Mouse (Mus musculus): Measurements from ENCODE around the gene Ogfod2. TPM values are rescaled to one million over a fixed set of nuclear protein-coding genes. Genes with fewer than 3 reads are reported as not detected.
A peak's percentile ranks its signal among the peaks of the same experiment; 100 is the strongest.

The Ogfod2 gene
- polyA plus RNA-seq, 1 experiment from 2014 or later, result 27.7 TPM

DNA sequence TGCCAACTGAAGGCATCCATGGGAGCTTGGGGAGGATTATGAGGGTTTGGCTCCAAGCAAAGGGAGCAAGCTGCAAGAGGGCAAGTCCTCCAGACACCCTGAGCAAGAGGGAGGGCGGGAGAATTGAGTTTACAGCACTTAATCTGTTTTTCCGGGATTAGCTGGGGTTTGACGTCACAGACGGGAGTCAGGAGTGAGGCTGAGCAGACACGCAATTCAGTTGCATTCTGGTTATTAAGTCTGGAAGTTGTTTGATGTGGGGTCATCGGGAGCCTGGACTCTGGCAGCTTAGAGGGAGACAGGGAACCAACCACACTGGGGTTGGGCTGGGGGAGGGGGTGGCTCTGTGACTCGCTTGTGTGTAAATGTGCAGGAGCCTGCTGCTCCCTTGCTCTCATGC, 47.4 kb downstream of the Ogfod2 start:
- H3K4me2 ChIP-seq (ENCODE audit: low read depth, low read length), result no peak overlapping the region
- H3K36me3 ChIP-seq (ENCODE audit: control insufficient read depth, insufficient read depth, low read length), result no peaks in the 10 kb centered on the region
- H3K9ac ChIP-seq (ENCODE audit: low read length), result peak overlapping the region; percentile 39; the same call in 1 of the 2 replicates
- 26% methylated on average over 7 of the region's 7 CpGs for WGBS
- H3K9me3 ChIP-seq (replicated peaks; ENCODE audit: control insufficient read depth, low read length), result no peaks in the 10 kb centered on the region
- peaks cover 20% of the 10 kb centered on the region for H3K4me1 ChIP-seq (ENCODE audit: control insufficient read depth, insufficient read depth, low read length)
- peak overlapping the region; percentile 42; the same call in 1 of the 2 replicates for H3K27ac ChIP-seq (ENCODE audit: low read length)
- ATAC-seq (ENCODE audit: insufficient read depth, low FRiP score), result peak; percentile 34; the same call in 1 of the 2 replicates
- no peaks in the 10 kb centered on the region for H3K27me3 ChIP-seq (ENCODE audit: control insufficient read depth, insufficient read depth, low read length)
- H3K4me3 ChIP-seq (replicated peaks; ENCODE audit: low read length), result no peak overlapping the region

DNA sequence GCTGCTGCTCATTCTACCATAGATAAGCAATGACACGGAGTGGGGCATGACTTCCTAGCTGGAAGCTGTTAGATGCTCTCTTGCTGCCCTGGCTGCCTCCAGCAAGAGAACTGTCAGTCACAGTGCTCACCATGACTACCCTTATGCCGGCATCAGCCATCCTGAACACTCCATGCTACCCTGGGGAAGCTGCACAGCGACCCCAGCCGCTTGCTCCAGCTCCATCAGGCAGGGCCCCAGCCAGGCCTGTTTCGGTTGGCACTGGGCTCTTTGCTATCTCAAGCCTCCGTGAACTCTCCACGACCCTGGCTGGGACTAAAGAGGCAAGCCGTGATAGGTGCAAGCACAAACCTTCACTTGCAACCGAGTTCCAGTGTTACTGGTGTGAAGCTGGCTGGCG, 49.7 kb downstream of the Ogfod2 start:
- Histone ChIP-seq H3K36me3 (ENCODE audit: control insufficient read depth, insufficient read depth, low read length) (no peaks in the 10 kb centered on the region), H3K4me3 (replicated peaks; ENCODE audit: low read length) (no peak overlapping the region), H3K27ac (ENCODE audit: low read length) (no peak overlapping the region), H3K4me1 (ENCODE audit: control insufficient read depth, insufficient read depth, low read length) (peaks cover 38% of the 10 kb centered on the region), H3K9me3 (replicated peaks; ENCODE audit: control insufficient read depth, low read length) (no peaks in the 10 kb centered on the region), H3K9ac (ENCODE audit: low read length) (no peak overlapping the region), H3K4me2 (ENCODE audit: low read depth, low read length) (no peak overlapping the region), H3K27me3 (ENCODE audit: control insufficient read depth, insufficient read depth, low read length) (no peaks in the 10 kb centered on the region)
- no peak for ATAC-seq (ENCODE audit: insufficient read depth, low FRiP score)
- 29% methylated on average over 10 of the region's 10 CpGs for WGBS

DNA sequence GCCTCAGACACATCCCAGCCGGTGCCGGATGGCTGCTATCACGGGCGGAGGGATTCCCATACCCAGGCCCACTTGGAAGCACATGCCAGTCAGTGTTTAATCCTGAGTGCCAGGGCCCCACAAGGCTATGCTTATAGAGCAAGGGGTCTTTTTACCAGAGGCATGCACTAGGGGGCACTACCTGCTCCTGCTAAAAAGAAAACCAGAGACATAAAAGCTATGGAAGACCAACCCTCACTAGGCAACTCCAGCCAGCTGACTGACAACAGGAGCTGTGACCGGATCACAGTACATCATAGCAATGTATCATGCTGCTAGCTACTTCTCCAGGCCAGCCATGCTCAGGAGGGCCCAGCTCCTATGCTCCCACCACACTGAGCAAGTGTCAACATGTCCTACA, 50.5 kb downstream of the Ogfod2 start:
- Histone ChIP-seq H3K27ac (ENCODE audit: low read length) (no peak overlapping the region), H3K27me3 (ENCODE audit: control insufficient read depth, insufficient read depth, low read length) (no peaks in the 10 kb centered on the region), H3K4me2 (ENCODE audit: low read depth, low read length) (no peak overlapping the region), H3K4me1 (ENCODE audit: control insufficient read depth, insufficient read depth, low read length) (peaks cover 38% of the 10 kb centered on the region), H3K9ac (ENCODE audit: low read length) (no peak overlapping the region), H3K4me3 (replicated peaks; ENCODE audit: low read length) (no peak overlapping the region), H3K36me3 (ENCODE audit: control insufficient read depth, insufficient read depth, low read length) (no peaks in the 10 kb centered on the region), H3K9me3 (replicated peaks; ENCODE audit: control insufficient read depth, low read length) (no peaks in the 10 kb centered on the region)
- 48% methylated on average over 5 of the region's 5 CpGs for WGBS
- ATAC-seq (ENCODE audit: insufficient read depth, low FRiP score), result 0 out of 2 replicates have a peak, but pooled peaks have one; percentile 9

DNA sequence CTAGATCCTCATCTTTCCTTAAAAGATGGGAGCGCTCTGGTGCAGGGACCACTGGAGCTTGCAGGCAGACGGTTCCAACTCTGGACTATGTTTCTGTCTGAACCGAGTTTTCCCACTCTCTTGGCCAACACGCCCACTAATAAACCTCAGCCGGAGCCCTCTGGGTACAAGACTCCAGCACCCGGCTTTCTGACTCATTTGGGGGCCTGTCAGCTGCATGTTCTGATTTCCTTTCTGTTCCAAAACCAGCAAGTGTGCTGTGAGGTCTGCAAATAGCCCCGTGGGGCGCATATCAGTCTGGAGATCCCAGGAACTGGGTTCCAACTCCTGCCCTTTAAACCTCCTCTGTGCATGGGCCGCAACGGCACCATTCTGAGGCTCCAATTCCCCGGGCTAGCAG, 51.3 kb downstream of the Ogfod2 start:
- Histone ChIP-seq H3K27ac (ENCODE audit: low read length) (no peak overlapping the region), H3K4me1 (ENCODE audit: control insufficient read depth, insufficient read depth, low read length) (peaks cover 38% of the 10 kb centered on the region), H3K9ac (ENCODE audit: low read length) (no peak overlapping the region), H3K9me3 (replicated peaks; ENCODE audit: control insufficient read depth, low read length) (no peaks in the 10 kb centered on the region), H3K36me3 (ENCODE audit: control insufficient read depth, insufficient read depth, low read length) (no peaks in the 10 kb centered on the region), H3K27me3 (ENCODE audit: control insufficient read depth, insufficient read depth, low read length) (no peaks in the 10 kb centered on the region), H3K4me2 (ENCODE audit: low read depth, low read length) (no peak overlapping the region), H3K4me3 (replicated peaks; ENCODE audit: low read length) (no peak overlapping the region)
- no peak for ATAC-seq (ENCODE audit: insufficient read depth, low FRiP score)
- 77% methylated on average over 11 of the region's 11 CpGs for WGBS

Other genes with a start within 250 kb of the Ogfod2 start
- 6.5 and 8.7 TPM in 2 replicates for gene Hcar2, start 246.8 kb upstream of the Ogfod2 start, polyA plus RNA-seq (2015; fragmentation: Nextera tagmentation; extraction: Ambion mirVana)
- 6.1 and 6.3 TPM in 2 replicates for gene Hcar1, start 232.3 kb upstream of the Ogfod2 start, polyA plus RNA-seq (2015; fragmentation: Nextera tagmentation; extraction: Ambion mirVana)
- 117 and 132 TPM in 2 replicates for gene Denr, start 205.1 kb upstream of the Ogfod2 start, polyA plus RNA-seq (2015; fragmentation: Nextera tagmentation; extraction: Ambion mirVana)
- gene Gm43518, start 184.9 kb upstream of the Ogfod2 start, polyA plus RNA-seq (2015; fragmentation: Nextera tagmentation; extraction: Ambion mirVana), result 1.8 and 3.2 TPM in 2 replicates
- 4.8 and 6.8 TPM in 2 replicates for gene Ccdc62, start 181.6 kb upstream of the Ogfod2 start, polyA plus RNA-seq (2015; fragmentation: Nextera tagmentation; extraction: Ambion mirVana)
- gene Hip1r, start 138.7 kb upstream of the Ogfod2 start, polyA plus RNA-seq (2015; fragmentation: Nextera tagmentation; extraction: Ambion mirVana), result 31.2 and 35.2 TPM in 2 replicates
- gene Vps37b, start 80.0 kb upstream of the Ogfod2 start, polyA plus RNA-seq (2015; fragmentation: Nextera tagmentation; extraction: Ambion mirVana), result 39.6 and 44.4 TPM in 2 replicates
- 3.2 and 3.7 TPM in 2 replicates for gene Abcb9, start 16.5 kb upstream of the Ogfod2 start, polyA plus RNA-seq (2015; fragmentation: Nextera tagmentation; extraction: Ambion mirVana)
- gene Arl6ip4, start 3.8 kb downstream of the Ogfod2 start, polyA plus RNA-seq (2015; fragmentation: Nextera tagmentation; extraction: Ambion mirVana), result 76.1 and 81.6 TPM in 2 replicates
- gene Pitpnm2, start 137.5 kb downstream of the Ogfod2 start, polyA plus RNA-seq (2015; fragmentation: Nextera tagmentation; extraction: Ambion mirVana), result 2.4 and 2.6 TPM in 2 replicates
- 7.7 and 8.5 TPM in 2 replicates for gene Mphosph9, start 215.7 kb downstream of the Ogfod2 start, polyA plus RNA-seq (2015; fragmentation: Nextera tagmentation; extraction: Ambion mirVana)
- 13.3 and 16.1 TPM in 2 replicates for gene 2810006K23Rik, start 215.8 kb downstream of the Ogfod2 start, polyA plus RNA-seq (2015; fragmentation: Nextera tagmentation; extraction: Ambion mirVana)